Mouse (Mus musculus) midbrain, embryonic 16.5 days (tissue): Measurements from ENCODE around the gene Rgs4. TPM values are rescaled to one million over a fixed set of nuclear protein-coding genes. Genes with fewer than 3 reads are reported as not detected.

ENCODE experiments used
- ATAC-seq: fragments of 200-750 bp; cut with Nextera tagmentation; 2 replicates; pipeline ENCODE4 v1.8.0; 2017; ENCODE audit warnings: moderate TSS enrichment
- H3K27ac ChIP-seq: fragments of 300-500 bp; sonication (generic); 2 replicates; pipeline ENCODE4 v1.5.1; 2014; ENCODE audit warnings: mild to moderate bottlenecking, low read length, mixed read lengths
- H3K27me3 ChIP-seq: fragments of 300-500 bp; sonication (generic); 2 replicates; pipeline ENCODE4 v1.6.1; 2014; ENCODE audit warnings: low read depth, low read length, mixed read lengths; ENCODE audit not compliant: control insufficient read depth, insufficient read depth
- H3K36me3 ChIP-seq: fragments of 300-500 bp; sonication (generic); 2 replicates; pipeline ENCODE4 v1.6.1; 2014; ENCODE audit warnings: mild to moderate bottlenecking, low read length, moderate library complexity, mixed read lengths; ENCODE audit not compliant: control insufficient read depth, insufficient read depth
- H3K4me1 ChIP-seq: fragments of 300-500 bp; sonication (generic); 2 replicates; pipeline ENCODE4 v1.6.1; 2014; ENCODE audit warnings: mild to moderate bottlenecking, low read length, mixed read lengths; ENCODE audit not compliant: control insufficient read depth, insufficient read depth
- H3K4me2 ChIP-seq: fragments of 300-500 bp; sonication (generic); 2 replicates; pipeline ENCODE4 v1.6.1; 2014; ENCODE audit warnings: mild to moderate bottlenecking, low read length, mixed read lengths
- H3K4me3 ChIP-seq: fragments of 300-500 bp; sonication (generic); 2 replicates; pipeline ENCODE4 v1.5.1; 2014; ENCODE audit warnings: low read depth, mild to moderate bottlenecking, low read length, moderate library complexity, mixed read lengths
- H3K9ac ChIP-seq: fragments of 300-500 bp; sonication (generic); 2 replicates; pipeline ENCODE4 v1.6.1; 2014; ENCODE audit warnings: low read depth, low read length, mixed read lengths
- H3K9me3 ChIP-seq: fragments of 300-500 bp; sonication (generic); replicated peaks from 2 replicates; pipeline ENCODE4 v1.6.1; 2014; ENCODE audit warnings: mild to moderate bottlenecking, low read length, mixed read lengths; ENCODE audit not compliant: control insufficient read depth, poor library complexity, severe bottlenecking
- WGBS: fragments of 180-500 bp; shearing (Covaris S2); extraction: QIAGEN DNeasy Blood & Tissue Kit; methylation state at CpG from one replicate; pipeline ENCODE4 v1.1.7; 2014; 5-methylcytosine and 5-hydroxymethylcytosine counted together
- polyA plus RNA-seq: library from polyadenylated mRNA; unstranded; fragments of >200 nt; fragmentation: Nextera tagmentation; extraction: Ambion mirVana; gene quantifications from 2 replicates; pipeline ENCODE4 v1.2.1, GENCODE M21; 2015

Rgs4 gene
- polyA plus RNA-seq, 1 experiment from 2014 or later, result 66.9 TPM

GRCm38 (mm10) chr1:169699184-169699583 is 48.3 kb downstream of the Rgs4 start:
- 91% methylated on average over 2 of the region's 2 CpGs for WGBS
- ATAC-seq, result no peak

GRCm38 (mm10) chr1:169697236-169697635 is 50.2 kb downstream of the Rgs4 start:
- no peaks in the 10 kb centered on the region for H3K36me3 ChIP-seq
- 74% methylated on average over 4 of the region's 4 CpGs for WGBS
- H3K4me1 ChIP-seq, result no peaks in the 10 kb centered on the region

More at GRCm38 (mm10) chr1:169699184-169699583, 48.3 kb downstream of the Rgs4 start:
- H3K9ac ChIP-seq, result no peak overlapping the region
- no peaks in the 10 kb centered on the region for H3K4me1 ChIP-seq
- no peak overlapping the region for H3K27ac ChIP-seq
- no peaks in the 10 kb centered on the region for H3K9me3 ChIP-seq
- no peaks in the 10 kb centered on the region for H3K27me3 ChIP-seq
- no peak overlapping the region for H3K4me2 ChIP-seq
- H3K36me3 ChIP-seq, result no peaks in the 10 kb centered on the region
- no peak overlapping the region for H3K4me3 ChIP-seq

GRCm38 (mm10) chr1:169695356-169695755 is 52.1 kb downstream of the Rgs4 start:
- no peak for ATAC-seq
- no peak overlapping the region for H3K4me2 ChIP-seq
- no peak overlapping the region for H3K4me3 ChIP-seq
- H3K27ac ChIP-seq, result no peak overlapping the region
- no peak overlapping the region for H3K9ac ChIP-seq
- no peaks in the 10 kb centered on the region for H3K4me1 ChIP-seq
- H3K9me3 ChIP-seq, result no peaks in the 10 kb centered on the region
- H3K27me3 ChIP-seq, result no peaks in the 10 kb centered on the region
- H3K36me3 ChIP-seq, result no peaks in the 10 kb centered on the region
- WGBS, result 87% methylated on average over 3 of the region's 3 CpGs

More at GRCm38 (mm10) chr1:169697236-169697635, 50.2 kb downstream of the Rgs4 start:
- Histone ChIP-seq H3K9ac (no peak overlapping the region), H3K4me2 (no peak overlapping the region), H3K9me3 (no peaks in the 10 kb centered on the region), H3K27me3 (no peaks in the 10 kb centered on the region), H3K27ac (no peak overlapping the region), H3K4me3 (no peak overlapping the region)
- ATAC-seq, result no peak

- no peaks in the 10 kb centered on the region for H3K9me3 ChIP-seq
- H3K36me3 ChIP-seq, result no peaks in the 10 kb centered on the region
- no peak overlapping the region for H3K9ac ChIP-seq
- no peaks in the 10 kb centered on the region for H3K4me1 ChIP-seq
- no peak overlapping the region for H3K4me3 ChIP-seq
- no peak overlapping the region for H3K4me2 ChIP-seq
- H3K27me3 ChIP-seq, result no peaks in the 10 kb centered on the region
- ATAC-seq, result no peak
- WGBS, result 54% methylated on average over 3 of the region's 3 CpGs
- H3K27ac ChIP-seq, result no peak overlapping the region
Observed at GRCm38 (mm10) chr1:169693537-169693936, 53.9 kb downstream of the Rgs4 start.

GRCm38 (mm10) chr1:169693040-169693439 is 54.4 kb downstream of the Rgs4 start:
- H3K36me3 ChIP-seq, result no peaks in the 10 kb centered on the region
- no peak for ATAC-seq
- 46% methylated on average over 2 of the region's 2 CpGs for WGBS
- H3K4me1 ChIP-seq, result no peaks in the 10 kb centered on the region
- H3K9ac ChIP-seq, result no peak overlapping the region
- no peak overlapping the region for H3K4me3 ChIP-seq
- no peak overlapping the region for H3K27ac ChIP-seq
- H3K4me2 ChIP-seq, result no peak overlapping the region
- H3K9me3 ChIP-seq, result no peaks in the 10 kb centered on the region
- H3K27me3 ChIP-seq, result no peaks in the 10 kb centered on the region

Other genes with a start within 250 kb of the Rgs4 start
- 8.0 and 9.0 TPM in 2 replicates for gene Nuf2, start 216.2 kb downstream of the Rgs4 start, polyA plus RNA-seq
- 17.5 and 18.4 TPM in 2 replicates for gene Rgs5, start 92.1 kb downstream of the Rgs4 start, polyA plus RNA-seq
- 3.7 and 5.7 TPM in 2 replicates for gene Ccdc190, start 181.0 kb upstream of the Rgs4 start, polyA plus RNA-seq
- 24.7 and 26.6 TPM in 2 replicates for gene Hsd17b7, start 221.6 kb upstream of the Rgs4 start, polyA plus RNA-seq